Mouse (Mus musculus) gastrocnemius, postnatal 25 days (tissue): ENCODE measurements at regions not wholly inside any gene's neighbourhood (a gene's known extent, or its start where the extent isn't known, plus 50 kb on each side); places are given as distances from the start of the nearest gene placed in this dataset.

Experiments
- DNase-seq: peaks from one replicate; pipeline ENCODE4 v3.0.0; 2022

DNA sequence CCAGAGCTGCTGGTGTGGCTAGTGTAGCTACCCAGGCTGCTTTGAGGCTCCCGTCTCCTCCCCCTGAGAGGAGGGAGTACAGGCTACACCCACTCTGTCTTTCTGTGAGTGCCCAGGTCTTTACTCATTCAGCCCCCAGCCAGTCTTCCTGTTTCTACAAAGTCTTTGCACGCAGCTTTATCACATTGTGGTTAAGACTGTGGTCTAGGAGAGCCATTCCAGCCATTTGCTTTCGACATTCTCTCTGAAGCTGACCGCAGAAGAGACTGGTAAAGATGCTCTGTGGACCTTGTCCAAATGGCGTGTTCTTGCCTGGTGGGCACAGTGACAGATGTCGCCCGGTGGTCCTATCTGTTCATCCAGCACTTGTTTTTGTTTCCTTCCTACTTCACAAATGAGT, 62.0 kb downstream of the Tpra1 start:
- no peak for DNase-seq

DNA sequence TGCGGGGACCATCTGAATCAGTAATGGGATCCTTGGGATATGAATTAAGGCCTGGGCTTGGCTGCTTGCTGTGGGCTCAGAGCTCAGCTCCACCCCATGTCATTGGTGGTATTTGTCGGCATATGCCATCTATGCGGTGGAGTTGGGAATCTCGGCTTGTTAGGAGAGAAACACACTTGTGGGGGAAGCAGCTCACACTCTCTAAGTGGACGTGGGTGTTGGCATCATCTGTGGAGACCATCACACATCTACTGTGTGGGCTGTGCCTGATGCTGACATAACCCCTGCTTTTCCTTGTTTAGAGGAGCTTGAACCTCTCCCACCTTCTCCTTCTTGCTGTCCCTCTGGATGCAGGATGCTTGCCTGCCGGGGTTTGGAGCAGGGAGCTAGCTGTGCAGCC, 62.9 kb downstream of the Tpra1 start:
- no peak for DNase-seq

DNA sequence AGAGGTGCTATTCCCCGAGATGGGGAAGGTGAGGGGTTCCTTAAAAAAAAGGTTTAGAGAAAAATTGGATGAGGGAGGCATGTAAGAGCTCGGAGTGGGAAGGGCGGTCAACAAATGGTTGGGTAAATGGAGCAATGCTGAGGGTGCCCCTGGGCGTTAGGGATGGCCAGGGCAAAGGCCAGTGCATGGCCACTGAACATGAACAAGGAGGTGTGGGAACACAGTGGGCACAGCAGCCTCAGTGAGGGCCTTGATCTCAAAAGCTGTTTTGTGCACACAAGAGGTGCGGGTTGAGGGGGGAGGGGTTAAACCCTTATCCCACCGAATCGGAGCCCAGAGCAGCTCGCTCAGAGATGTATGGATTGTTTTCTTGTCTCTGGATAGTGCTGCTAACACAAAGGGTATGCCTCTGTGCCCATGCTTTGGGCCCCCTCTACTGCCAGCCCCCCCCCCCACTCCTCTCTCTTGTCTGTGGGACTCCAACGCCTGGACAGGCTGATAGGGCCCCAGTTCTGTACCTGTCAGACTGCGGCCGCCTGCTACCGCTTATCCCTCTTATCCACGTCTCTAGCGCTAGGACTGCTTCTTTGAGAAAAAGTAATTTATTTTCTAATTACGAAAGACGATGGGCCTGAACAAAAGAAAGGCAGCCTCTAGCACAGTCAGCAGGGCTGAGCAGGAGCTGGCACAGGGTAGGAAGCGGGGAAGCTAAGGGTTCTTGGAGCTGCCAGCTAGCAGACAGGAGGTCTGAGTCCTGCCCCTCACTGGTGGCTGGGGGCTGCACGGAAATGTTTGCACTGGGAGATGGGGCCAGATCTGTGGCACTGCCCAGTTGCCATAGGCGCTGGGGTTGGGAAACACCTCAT, 63.5 kb downstream of the Tpra1 start:
- no peak for DNase-seq

DNA sequence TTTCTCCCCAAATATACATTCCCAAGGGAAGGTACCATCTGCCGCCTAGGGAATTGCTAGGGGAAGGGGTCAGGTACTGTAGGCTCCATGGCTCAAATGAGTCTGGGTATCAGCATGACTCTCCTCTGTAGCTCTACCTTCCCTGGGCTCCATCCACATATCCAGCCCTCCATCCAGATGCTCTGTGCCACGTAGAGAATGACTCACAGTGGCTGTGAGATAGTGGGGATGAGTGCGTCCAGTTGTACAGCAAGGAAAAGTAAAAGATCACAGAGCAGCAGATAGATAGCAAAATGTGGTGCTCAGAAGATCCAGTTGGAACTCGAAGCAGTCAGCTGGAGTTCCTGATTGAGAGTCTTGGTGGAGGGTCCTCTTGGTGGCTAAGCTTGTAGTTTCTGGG, 64.5 kb downstream of the Tpra1 start:
- DNase-seq = no peak

DNA sequence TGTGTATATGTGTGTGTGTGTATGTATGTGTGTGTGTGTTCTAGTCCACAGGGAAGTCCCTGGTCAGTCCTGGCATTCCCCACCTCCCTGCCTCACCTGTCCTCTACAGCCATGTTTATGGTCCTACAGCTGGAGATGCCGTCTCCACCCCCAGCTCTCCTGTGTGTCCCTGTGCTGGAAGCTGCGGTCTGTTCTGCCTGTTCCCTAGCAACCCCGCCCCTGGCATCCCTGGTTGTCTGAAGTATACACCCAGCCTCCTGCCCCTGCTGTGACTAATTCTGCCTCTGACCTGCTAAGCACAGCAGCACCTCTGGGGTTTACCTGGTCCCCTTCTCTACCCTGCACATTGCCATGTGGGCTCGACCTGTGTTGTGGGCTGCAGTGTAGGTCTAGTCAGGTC, 66.8 kb downstream of the Tpra1 start:
- DNase-seq = no peak

DNA sequence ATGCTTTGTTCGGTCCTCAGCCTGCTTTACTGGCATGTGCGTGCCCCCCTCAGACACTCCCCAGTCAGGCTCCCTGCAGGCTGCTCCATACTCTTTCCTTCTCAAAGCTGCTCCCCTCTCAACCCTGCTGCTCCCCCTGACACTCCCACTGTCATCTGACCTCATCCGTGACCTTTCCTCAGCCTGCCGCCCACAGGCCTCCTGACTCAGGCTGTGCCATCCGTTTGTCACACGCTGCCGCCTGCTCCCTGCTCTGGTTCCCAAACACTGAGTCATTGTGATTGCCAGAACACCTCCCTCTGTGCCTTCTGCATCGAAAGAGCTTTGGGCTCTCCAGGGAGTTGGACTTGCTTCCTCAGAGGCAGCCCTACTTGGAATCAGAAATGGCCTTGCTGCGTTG, 69.7 kb downstream of the Tpra1 start:
- no peak for DNase-seq

DNA sequence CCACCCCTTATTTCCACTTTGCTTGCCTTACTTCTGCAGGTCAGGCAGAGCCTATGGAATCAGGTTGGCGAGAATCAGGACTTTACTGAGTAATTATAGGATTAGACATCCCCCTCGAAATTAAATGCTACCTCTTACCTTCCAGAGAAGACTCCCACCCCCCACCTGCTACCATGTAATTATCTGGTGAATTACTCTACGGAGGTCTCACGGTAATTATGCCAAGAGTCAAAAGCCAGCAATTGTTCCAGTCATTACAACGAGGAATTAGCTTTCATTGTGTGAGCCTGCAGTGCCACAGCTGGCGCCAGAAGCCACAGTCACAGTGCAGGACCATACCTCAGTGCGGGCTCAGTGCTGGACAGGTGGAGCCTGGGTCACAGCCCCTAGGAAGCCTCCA, 72.4 kb downstream of the Tpra1 start:
- DNase-seq = no peak

DNA sequence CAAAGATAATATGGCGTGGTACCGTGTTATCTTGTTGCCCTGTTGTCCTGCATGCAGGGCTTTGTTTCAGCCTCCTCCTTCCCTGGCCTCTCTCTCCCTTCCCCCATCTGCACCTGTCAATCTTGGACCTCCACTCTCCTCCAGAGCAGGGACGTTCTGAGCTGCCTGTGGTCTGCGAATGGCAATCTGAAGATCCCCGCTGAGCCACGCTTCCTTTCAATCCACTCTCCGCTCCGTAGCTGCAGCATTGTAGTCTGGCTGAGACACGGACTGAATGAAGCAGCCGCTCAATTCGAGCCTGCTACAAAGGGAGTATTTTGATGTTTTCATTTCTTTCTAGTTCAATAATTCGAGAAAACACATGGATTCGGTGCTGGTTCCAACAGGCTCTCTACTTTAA, 74.5 kb downstream of the Tpra1 start:
- no peak for DNase-seq

DNA sequence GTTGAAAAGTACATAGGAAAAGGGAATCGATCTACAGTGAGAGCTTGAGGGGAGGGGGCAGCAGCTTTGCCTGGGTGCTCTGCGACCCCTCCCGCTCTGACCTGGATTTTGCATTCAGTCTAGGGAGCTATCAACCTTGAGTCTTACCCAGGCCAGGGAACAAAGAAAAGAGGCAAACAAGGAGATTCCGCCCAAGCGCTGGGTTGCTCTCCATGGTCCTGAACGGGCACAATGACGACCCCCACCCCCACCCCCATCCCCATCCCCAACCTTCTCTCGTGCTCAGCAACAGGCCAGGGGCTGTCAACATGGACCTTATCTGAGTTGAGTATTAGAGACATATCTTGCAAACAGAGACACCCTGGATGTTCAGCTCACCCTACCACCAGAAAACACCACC, 74.9 kb downstream of the Tpra1 start:
- DNase-seq = no peak

DNA sequence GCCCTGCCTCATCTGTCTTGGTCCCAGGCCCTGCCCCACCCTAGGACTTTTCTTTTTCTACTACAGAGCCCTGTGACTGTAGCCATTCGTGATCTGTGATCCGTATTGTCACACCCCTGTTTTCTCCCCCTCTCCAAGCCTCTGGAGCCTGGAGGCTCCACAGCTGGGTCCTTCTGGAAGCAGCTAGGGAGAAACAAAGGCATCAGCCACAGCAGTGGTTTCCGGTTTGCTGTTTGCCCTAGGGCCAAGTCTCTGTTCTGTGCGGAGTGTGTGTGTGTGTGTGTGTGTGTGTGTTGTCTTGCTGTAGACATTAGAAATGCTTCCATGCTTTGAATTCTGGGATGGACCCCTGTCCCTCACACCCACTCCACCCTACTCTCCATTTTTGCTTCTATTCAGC, 76.9 kb downstream of the Tpra1 start:
- DNase-seq = no peak

DNA sequence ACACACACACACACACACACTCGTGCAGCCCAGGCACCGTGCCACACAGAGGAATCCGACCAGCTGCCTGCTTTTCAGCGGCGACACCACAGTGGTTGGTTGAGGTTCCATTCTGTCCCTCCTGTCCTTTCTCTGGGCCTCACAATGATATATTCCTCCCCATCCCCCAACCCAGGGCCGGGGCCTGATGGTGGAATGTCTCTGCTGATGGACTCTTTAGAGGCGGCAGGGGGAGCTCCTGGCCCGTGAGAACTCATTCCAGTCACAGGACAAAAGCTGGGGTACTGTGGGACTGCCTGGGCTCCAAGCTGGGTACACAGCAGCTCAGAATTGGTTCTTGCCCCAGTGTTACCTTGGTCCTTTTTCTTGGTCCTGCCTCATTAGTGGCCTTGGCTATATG, 78.1 kb downstream of the Tpra1 start:
- DNase-seq = no peak

DNA sequence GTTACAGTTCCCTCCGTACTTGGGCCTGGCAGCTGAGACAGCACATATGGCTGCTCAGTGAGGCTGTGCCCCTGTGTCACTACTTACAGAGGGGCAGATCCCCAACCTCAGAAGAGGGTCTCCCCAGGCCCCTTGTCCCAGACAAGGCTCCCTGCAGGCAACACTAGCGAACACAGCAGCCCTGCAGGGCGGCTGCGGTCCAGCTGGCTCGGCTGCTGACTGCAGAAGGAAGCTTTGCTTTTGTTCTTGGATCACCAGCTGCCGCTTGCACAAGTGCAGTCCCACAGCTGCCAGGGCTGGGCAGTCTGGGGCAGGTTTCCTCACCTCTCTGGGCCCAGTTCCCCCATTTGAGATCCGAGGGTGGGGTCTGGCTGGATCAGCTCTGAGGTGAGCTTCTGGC, 79.5 kb downstream of the Tpra1 start:
- DNase-seq = no peak

DNA sequence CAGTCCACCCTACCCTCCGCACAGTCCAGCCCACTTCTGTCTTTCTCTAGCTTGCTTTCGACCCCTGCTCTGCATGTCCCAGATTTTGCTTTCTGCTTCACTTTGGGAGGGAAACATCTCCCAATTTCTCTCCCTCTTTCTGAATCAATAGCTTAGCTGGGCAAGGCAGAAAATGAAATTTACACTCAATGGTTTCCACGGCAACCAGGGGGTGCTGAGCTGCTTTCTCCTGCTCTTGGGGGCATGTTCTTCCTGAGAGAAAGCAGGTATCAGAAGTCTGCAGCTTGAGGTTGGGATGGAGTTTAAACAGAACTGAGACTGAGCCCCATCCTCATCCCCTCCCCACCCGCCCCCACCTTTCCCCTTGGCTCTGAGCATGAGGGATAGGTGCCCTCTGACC, 82.1 kb downstream of the Tpra1 start:
- no peak for DNase-seq

DNA sequence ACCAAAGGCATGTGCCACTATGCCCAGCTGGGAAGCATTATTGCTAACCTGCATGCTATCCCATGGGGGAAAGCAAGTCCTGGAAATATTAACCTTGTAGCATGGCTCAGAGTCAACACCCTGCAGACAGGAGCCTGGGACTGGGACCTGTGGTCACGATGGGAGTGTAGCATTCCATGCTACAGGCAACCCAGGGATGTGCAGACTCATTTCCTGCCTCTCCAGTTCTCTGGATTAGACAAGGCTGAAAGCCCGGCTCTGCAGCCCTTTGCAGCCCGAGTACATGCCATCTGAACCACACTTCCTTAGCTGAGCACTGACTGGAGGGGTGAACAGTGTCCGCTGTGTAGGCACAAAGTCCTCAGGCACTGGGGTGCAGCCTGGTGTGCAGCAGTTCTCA, 82.8 kb downstream of the Tpra1 start:
- no peak for DNase-seq

DNA sequence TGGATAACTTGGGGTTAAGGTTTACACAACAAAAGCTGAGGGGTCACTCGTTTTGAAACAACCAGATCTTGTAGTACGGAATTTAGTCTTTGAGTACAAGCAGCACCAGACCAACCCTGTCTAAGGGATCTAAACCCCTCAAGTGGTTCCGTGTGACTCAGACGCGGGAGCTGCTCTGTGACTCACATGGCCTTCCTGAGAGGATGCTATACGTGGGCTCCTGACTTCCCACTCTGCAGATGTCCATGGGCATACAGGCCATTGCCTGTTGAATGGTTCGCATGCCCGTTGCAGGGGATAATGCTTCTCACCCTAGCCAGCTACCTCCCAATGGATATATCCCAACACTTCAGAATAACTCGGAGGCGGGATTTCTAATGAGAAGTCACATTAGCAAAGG, 86.5 kb downstream of the Tpra1 start:
- DNase-seq = no peak

DNA sequence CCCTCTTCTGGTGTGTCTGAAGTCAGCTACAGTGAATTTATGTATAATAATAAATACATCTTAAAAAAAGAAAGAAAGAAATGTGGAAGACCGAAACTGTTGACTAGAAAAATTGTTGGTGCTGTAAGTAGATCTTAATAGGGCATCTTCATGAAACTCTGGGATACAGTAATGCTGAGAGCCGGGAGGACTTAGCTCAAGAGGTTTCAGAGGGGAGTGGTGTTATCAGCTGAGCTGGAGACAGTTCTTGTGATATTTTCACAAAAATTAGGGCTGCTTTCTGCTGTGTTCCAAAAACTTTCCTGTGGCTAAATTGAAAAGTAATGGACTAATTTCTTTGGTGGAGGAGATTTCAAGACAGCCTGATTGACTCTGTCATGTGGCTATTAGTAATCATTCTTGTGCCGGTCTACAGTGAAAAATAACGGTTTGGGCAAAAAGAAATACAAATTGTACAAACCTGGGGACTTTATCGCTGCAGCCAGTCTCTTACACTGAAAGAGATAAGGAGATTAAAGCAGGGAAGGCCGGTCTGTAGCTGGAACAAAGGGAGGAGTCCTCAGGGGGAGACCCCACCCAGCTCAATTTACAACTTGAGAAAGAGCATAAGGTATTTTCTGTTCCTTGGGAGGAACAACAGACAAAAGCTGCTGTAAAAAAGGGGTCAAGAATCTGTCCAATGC, 87.7 kb downstream of the Tpra1 start:
- DNase-seq = no peak

DNA sequence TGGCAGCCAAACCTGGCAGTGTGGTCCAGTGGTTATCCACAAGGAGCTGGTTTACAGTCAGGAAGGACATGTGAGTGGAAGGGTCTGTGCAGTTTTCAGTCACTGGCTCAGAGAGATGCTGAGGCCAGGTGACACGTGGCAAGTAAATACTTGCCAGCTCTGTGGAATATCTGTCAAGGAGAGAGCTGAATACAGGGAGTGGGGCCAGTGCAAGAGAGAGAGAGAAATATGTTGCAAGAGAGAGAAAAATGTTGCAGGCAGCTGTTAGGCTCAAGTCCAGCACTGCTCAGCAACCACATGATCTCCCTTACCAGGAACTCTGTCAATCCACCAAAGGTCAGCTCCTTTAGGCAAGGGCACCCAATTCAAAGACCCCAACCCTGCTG, 88.2 kb downstream of the Tpra1 start:
- DNase-seq = no peak

DNA sequence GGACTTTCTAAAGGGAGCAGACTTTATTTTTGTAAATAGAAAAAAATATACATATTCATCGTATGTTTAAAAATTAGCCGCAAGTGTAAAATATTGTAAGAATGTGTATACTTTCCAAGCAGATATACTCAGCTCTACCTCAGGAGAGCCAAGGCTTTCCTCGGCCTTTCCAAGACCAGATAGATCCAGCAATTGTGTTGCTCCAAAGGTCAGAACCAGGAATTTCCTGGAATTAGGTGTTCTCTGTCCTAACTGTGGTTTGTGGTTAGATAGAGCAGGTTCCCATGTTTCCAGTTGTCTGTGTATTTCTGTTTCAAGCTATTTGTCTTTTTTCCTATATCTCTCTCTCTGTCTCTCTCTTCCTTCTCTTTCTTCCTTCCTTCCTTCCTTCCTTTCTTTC, 93.0 kb downstream of the Tpra1 start:
- DNase-seq = no peak

DNA sequence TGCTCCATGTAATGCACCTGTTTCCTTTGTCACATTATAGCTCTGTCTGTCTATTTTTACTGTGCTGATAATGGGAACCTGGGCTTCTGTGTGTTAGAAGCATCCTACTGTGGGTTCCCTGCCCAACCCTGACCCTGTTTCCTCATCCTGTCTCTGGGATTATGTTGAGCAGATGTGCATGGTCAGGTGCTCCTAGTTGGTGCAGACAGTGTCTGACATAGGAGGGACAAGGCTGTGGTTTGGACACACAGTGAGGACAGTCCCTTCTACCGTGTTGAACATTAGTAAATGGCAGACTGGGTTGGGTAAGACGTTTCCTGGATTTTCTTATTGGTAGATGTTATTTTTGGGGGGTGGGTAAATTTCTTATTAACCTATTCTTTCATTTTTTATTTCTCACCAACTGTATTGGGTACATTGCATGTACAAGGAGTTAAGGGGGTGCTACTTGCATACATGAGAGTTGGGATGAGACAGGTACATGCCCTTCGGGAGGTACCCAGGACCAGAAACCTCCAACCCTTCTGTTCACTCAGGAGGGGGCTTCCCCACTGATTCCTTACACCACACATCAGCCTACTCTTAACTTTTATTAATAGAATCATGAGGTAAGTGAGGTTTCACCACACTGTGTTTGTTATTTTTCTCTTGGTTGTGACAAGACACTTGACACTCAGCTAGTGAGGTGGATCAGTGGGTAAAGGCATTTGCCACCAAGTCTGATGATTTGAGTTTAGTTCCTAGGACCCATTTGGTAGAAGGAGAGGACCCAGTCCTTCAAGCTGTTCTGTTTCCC, 97.1 kb downstream of the Tpra1 start:
- DNase-seq = no peak

DNA sequence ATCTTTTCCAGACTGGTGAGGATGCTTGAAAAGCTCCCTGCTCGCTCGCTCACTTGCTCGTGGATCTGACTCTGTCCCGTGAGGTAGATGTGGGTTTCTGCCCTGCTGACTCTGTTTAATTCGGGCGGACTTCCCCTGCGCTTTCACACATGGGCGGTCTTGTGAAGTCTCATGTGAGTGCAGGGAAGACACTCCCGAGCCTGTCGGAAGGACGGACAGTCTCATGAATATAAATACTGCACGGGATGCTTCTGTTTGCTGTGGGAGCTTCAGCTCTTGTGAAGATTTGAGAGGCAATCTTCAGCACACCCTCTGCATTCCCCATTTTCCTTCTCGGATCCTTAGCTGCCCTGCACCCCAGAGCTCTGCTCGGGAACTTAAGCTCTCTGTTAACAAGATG, 98.3 kb downstream of the Tpra1 start:
- no peak for DNase-seq

DNA sequence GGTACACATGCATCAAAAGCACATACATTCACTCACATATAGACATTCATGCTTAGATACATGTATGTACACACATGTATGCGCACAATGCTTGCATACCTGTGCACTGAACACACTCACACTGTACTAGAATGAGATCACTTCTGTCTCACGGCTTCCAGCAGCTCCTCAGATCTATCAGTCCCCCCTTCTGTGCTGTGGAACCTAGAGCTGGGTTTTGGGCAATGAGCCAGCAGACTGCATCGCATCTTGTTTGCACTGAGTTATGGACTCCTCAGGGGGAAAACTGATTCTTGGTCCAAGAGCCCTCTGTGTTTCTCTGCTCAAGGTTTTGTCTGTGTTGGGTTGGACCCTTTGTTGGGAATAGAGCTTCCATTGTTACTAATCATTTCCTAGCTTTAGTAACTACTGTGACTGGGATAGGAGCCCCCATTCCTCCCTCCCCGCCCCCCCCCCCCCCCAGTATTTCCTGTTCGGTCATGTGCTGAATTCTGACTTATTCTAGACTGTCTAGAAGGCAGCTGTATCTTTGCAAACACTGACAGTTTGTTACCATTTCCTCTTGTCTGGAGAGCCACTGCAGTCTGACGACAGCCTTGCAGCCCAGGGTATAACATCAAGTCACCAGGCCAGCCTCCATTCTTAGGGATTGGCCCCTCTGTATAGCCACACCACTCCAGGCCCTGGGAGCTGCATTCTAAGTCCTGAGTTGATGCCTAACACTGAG, 101.3 kb downstream of the Tpra1 start:
- DNase-seq = no peak

DNA sequence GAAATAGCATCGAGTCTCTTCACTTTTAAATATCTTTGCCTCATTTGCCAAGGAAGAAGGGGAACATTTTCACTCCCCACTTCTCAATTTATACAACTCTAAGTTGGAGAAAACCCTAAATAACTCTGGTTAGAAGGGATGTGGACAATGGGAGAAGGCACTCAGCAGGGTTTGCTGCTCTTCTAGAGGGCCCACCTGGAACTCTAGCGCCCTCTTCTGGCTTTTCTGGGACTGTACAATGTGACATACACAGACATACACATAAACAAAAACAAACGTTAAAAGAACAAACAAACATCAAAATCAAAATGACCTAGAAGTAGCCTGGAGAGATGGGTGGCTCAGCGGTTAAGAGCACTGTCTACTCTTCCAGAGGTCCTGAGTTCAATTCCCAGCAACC, 103.0 kb downstream of the Tpra1 start:
- no peak for DNase-seq

DNA sequence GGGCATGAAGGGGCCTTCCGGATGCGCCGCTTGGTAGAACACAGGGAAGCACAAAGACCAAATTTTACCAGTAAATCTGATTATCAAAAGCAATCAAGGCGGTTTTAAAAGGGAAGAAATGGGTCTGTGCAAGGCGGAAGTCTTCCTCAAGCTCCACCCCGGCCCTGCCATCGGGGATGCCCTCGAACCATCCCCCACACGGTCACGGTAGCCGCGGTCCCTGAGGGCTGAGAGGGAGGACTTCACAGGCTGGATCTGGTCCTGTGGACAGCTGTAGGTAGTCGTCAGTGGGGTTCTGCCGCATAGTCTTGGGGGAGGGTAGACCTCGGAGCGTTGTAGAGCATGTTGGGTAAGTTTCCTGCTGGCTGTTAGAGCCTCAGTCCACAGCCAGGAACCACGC, 104.9 kb downstream of the Tpra1 start:
- DNase-seq = no peak
